Mouse (Mus musculus): ENCODE measurements around the gene Ralgps1.

GRCm38 (mm10) chr2:33371648-33372408, 542 bp upstream of the Ralgps1 start:
- no peak for TF ChIP-seq CTCF (conservative IDR thresholded peaks at IDR 0.05 in 1 of 2, IDR thresholded peaks at IDR 0.05 in 1 of 2; ENCODE audit: low read depth in 2 of 2, low read length in 2 of 2)
- TF ChIP-seq POLR2AphosphoS2 (IDR thresholded peaks at IDR 0.05; ENCODE audit: low read depth, low read length): no peak
- no peak for TF ChIP-seq ZC3H11A (IDR thresholded peaks at IDR 0.05; ENCODE audit: low read depth, low read length)
- no peak for TF ChIP-seq POLR2A (IDR thresholded peaks at IDR 0.05; ENCODE audit: low read depth, low read length)
- TF ChIP-seq GABPA (IDR thresholded peaks at IDR 0.05; ENCODE audit: insufficient replicate concordance, low read depth, low read length): no peak
- TF ChIP-seq NELFE (IDR thresholded peaks at IDR 0.05; ENCODE audit: low read depth, low read length): no peak
- no peak for TF ChIP-seq USF2 (conservative IDR thresholded peaks at IDR 0.05; ENCODE audit: low read depth, low read length)
- TF ChIP-seq PAX5 (IDR thresholded peaks at IDR 0.05; ENCODE audit: low read length): no peak
- no peak for TF ChIP-seq ETS1 (conservative IDR thresholded peaks at IDR 0.05; ENCODE audit: low read depth, low read length)
- TF ChIP-seq TBP (conservative IDR thresholded peaks at IDR 0.05; ENCODE audit: low read depth, low read length): no peak

Measured in CH12.LX (cell line).